Mouse (Mus musculus): ENCODE results near the gene Apbb2.

- TF ChIP-seq CTCF (IDR thresholded peaks at IDR 0.05; ENCODE audit: borderline replicate concordance, insufficient read depth, low read depth, low read length) (no peak), POLR2A (IDR thresholded peaks at IDR 0.05; ENCODE audit: borderline replicate concordance, insufficient read depth, low read length) (no peak)
Measured at GRCm38 (mm10) chr5:66505071-66505470, 113.5 kb downstream of the Apbb2 start.
